Mouse (Mus musculus): Measurements from ENCODE around the gene Sh3pxd2a.

The Sh3pxd2a gene

GRCm38 (mm10) chr19:47292451-47292951 is 171.7 kb downstream of the Sh3pxd2a start:
- POLR2A ChIA-PET: interaction anchor here in 1 of 4 experiments (0.6 kb wide), 1 partner anchor 254 kb away, joined by 4 read pairs; no protein-coding TSS in a partner anchor
- CTCF ChIA-PET: interaction anchor here in 2 of 4 experiments (1.3 to 1.4 kb wide), 2 partner anchors 45 to 46 kb away, joined by 4 to 5 read pairs; no protein-coding TSS in a partner anchor

- ChIA-PET POLR2A (interaction anchor here in 3 of 4 experiments (0.6 to 1.5 kb wide), 5 partner anchors 14 to 293 kb away, joined by 3 to 4 read pairs (median 4); no protein-coding TSS in a partner anchor), CTCF (interaction anchor here in 2 of 4 experiments (0.6 to 1.4 kb wide), 3 partner anchors 22 to 47 kb away, joined by 4 to 5 read pairs (median 5); no protein-coding TSS in a partner anchor)
These were observed 172.7 kb downstream of the Sh3pxd2a start for GRCm38 (mm10) chr19:47291307-47292080.

- ChIA-PET CTCF (interaction anchor here in 2 of 4 experiments (0.6 to 1.0 kb wide), 3 partner anchors 18 to 51 kb away, joined by 3 to 4 read pairs (median 3); no protein-coding TSS in a partner anchor), POLR2A (interaction anchor here in 2 of 4 experiments (0.7 to 3.7 kb wide), 9 partner anchors 9 to 109 kb away, joined by 3 to 10 read pairs (median 4); no protein-coding TSS in a partner anchor)
These were observed 177.2 kb downstream of the Sh3pxd2a start for GRCm38 (mm10) chr19:47286886-47287450.

GRCm38 (mm10) chr19:47285581-47285980 is 178.6 kb downstream of the Sh3pxd2a start:
- ChIA-PET POLR2A (interaction anchor here in 2 of 4 experiments (1.0 to 3.7 kb wide), 3 partner anchors 9 to 52 kb away, joined by 3 to 10 read pairs (median 3); no protein-coding TSS in a partner anchor), CTCF (no interaction called here)

GRCm38 (mm10) chr19:47282688-47283215 is 181.4 kb downstream of the Sh3pxd2a start:
- ChIA-PET CTCF (interaction anchor here in 2 of 4 experiments (0.7 to 1.4 kb wide), 3 partner anchors 13 to 56 kb away, joined by 3 to 4 read pairs (median 3); no protein-coding TSS in a partner anchor), POLR2A (interaction anchor here in 2 of 4 experiments (0.9 to 2.4 kb wide), 8 partner anchors 8 to 55 kb away, joined by 3 to 7 read pairs (median 4); no protein-coding TSS in a partner anchor)

GRCm38 (mm10) chr19:47282050-47282454 is 182.1 kb downstream of the Sh3pxd2a start:
- ChIA-PET POLR2A (interaction anchor here in 2 of 4 experiments (0.7 to 2.4 kb wide), 7 partner anchors 9 to 47 kb away, joined by 3 to 7 read pairs (median 4); no protein-coding TSS in a partner anchor), CTCF (interaction anchor here (0.6 to 1.4 kb wide), 5 partner anchors 12 to 131 kb away, joined by 3 to 7 read pairs (median 3); no protein-coding TSS in a partner anchor)

GRCm38 (mm10) chr19:47280894-47281293 is 183.3 kb downstream of the Sh3pxd2a start:
- POLR2A ChIA-PET: interaction anchor here in 2 of 4 experiments (0.7 to 2.4 kb wide), 4 partner anchors 10 to 42 kb away, joined by 3 to 7 read pairs (median 3); no protein-coding TSS in a partner anchor
- CTCF ChIA-PET: interaction anchor here (0.7 to 1.8 kb wide), 5 partner anchors 11 to 57 kb away, joined by 3 to 5 read pairs (median 3); no protein-coding TSS in a partner anchor

GRCm38 (mm10) chr19:47279788-47280532 is 184.2 kb downstream of the Sh3pxd2a start:
- ChIA-PET POLR2A (interaction anchor here in 3 of 4 experiments (0.6 to 1.6 kb wide), 5 partner anchors 26 to 520 kb away, joined by 3 to 12 read pairs (median 3); no protein-coding TSS in a partner anchor), CTCF (interaction anchor here in 2 of 4 experiments (1.3 to 1.8 kb wide), 3 partner anchors 13 to 58 kb away, joined by 3 to 5 read pairs (median 5); no protein-coding TSS in a partner anchor)

GRCm38 (mm10) chr19:47279372-47279771 is 184.8 kb downstream of the Sh3pxd2a start:
- CTCF ChIA-PET: interaction anchor here in 2 of 4 experiments (1.6 to 1.8 kb wide), 2 partner anchors 58 to 59 kb away, joined by 5 read pairs; no protein-coding TSS in a partner anchor

GRCm38 (mm10) chr19:47276730-47277129 is 187.5 kb downstream of the Sh3pxd2a start:
- ChIA-PET CTCF (interaction anchor here in 3 of 4 experiments (0.8 to 2.4 kb wide), 5 partner anchors 13 to 66 kb away, joined by 3 to 13 read pairs (median 5); no protein-coding TSS in a partner anchor), POLR2A (interaction anchor here in 1 of 4 experiments (0.8 to 1.3 kb wide), 3 partner anchors 9 to 68 kb away, joined by 3 to 4 read pairs (median 3); no protein-coding TSS in a partner anchor)

More at GRCm38 (mm10) chr19:47279372-47279771, 184.8 kb downstream of the Sh3pxd2a start:
- POLR2A ChIA-PET: interaction anchor here in 2 of 4 experiments (0.8 to 1.6 kb wide), 2 partner anchors 51 to 132 kb away, joined by 3 to 4 read pairs; no protein-coding TSS in a partner anchor

GRCm38 (mm10) chr19:47270520-47270919 is 193.7 kb downstream of the Sh3pxd2a start:
- CTCF ChIA-PET: interaction anchor here (0.7 to 5.1 kb wide), 18 partner anchors 11 to 1035 kb away, joined by 3 to 43 read pairs (median 6); no protein-coding TSS in a partner anchor
- POLR2A ChIA-PET: interaction anchor here in 3 of 4 experiments (0.5 to 1.8 kb wide), 6 partner anchors 11 to 67 kb away, joined by 3 to 7 read pairs (median 6); no protein-coding TSS in a partner anchor

- ChIA-PET CTCF (interaction anchor here (0.5 to 5.1 kb wide), 19 partner anchors 10 to 105 kb away, joined by 3 to 43 read pairs (median 4); no protein-coding TSS in a partner anchor), POLR2A (interaction anchor here in 2 of 4 experiments (1.0 to 1.8 kb wide), 9 partner anchors 10 to 91 kb away, joined by 3 to 7 read pairs (median 5); partner anchors contain the start of gene Neurl1a (in 1 of the 2))
These were observed 194.5 kb downstream of the Sh3pxd2a start for GRCm38 (mm10) chr19:47269729-47270128.

- ChIA-PET CTCF (interaction anchor here in 3 of 4 experiments (1.0 to 5.1 kb wide), 8 partner anchors 13 to 198 kb away, joined by 3 to 43 read pairs (median 4); no protein-coding TSS in a partner anchor), POLR2A (interaction anchor here in 3 of 4 experiments (0.6 to 2.1 kb wide), 7 partner anchors 14 to 71 kb away, joined by 3 to 6 read pairs (median 3); no protein-coding TSS in a partner anchor)
These were observed 197.1 kb downstream of the Sh3pxd2a start for GRCm38 (mm10) chr19:47267066-47267465.

- CTCF ChIA-PET: interaction anchor here in 2 of 4 experiments (0.6 to 1.5 kb wide), 3 partner anchors 59 to 521 kb away, joined by 3 to 12 read pairs (median 4); no protein-coding TSS in a partner anchor
These were observed 198.0 kb downstream of the Sh3pxd2a start for GRCm38 (mm10) chr19:47266070-47266801.

GRCm38 (mm10) chr19:47264322-47265092 is 199.7 kb downstream of the Sh3pxd2a start:
- CTCF ChIA-PET: interaction anchor here (0.6 to 4.1 kb wide), 10 partner anchors 8 to 412 kb away, joined by 3 to 23 read pairs (median 4); no protein-coding TSS in a partner anchor
- POLR2A ChIA-PET: interaction anchor here in 2 of 4 experiments (1.0 to 1.4 kb wide), 2 partner anchors 20 to 201 kb away, joined by 3 to 4 read pairs; no protein-coding TSS in a partner anchor

More at GRCm38 (mm10) chr19:47266070-47266801, 198.0 kb downstream of the Sh3pxd2a start:
- POLR2A ChIA-PET: interaction anchor here in 2 of 4 experiments (0.6 to 1.0 kb wide), 2 partner anchors 22 to 60 kb away, joined by 3 to 5 read pairs; no protein-coding TSS in a partner anchor
